Mouse (Mus musculus) effector memory CD4-positive, alpha-beta T cell, adult 7 months (primary cell): ENCODE data around the gene Ccdc14. TPM values are rescaled to one million over a fixed set of nuclear protein-coding genes. Genes with fewer than 3 reads are reported as not detected.

ENCODE experiments used
- polyA plus RNA-seq: library from polyadenylated mRNA; unstranded; fragments of 100-300 nt; shearing (Covaris generic); gene quantifications from one replicate; pipeline ENCODE4 v1.2.1, GENCODE M21; 2017

The Ccdc14 gene
- polyA plus RNA-seq: 2.1 TPM

DNA sequence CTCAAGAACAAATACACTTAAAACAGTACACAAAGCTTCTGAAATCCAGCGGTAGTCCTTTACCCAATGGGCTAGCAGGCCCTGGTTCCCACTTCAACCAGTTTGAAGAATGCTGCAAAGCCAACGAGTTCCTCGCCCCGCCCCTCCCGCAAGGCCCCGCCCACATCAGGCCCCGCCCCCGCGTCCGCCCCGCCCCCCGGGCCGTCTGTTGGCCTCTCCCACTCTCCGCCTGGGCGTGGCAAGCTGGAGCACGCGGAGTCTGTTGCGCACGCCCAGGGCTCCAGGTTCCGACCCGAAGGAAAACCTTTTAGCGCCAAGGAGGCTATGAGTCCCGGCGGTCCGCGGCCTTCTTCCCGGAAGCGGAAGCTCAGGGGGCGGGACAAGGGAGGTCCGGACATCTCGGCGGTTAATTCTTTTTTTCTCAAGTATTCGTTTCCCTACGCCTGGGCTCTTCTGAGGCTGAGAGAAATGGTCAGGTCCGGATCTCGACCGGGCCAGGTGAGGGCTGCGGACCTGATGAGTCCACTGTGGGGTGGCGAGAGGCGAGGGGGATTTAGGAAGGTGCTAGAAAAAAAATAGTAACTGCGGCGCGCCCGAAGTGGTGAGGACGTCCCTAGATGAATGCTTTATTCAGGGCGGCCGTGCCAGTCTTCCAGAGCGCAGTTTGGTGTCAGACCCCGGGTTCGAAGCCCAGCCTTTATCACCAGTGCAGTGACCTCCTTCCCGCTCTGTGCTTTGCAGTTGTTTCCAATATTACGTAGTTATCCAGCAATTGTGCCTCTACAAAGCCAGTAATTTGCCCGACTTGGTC lies at the start of gene Ccdc14:
Ccdc14 (plus strand) TSS at position 283 of the 811 bp plus-strand sequence.

DNA sequence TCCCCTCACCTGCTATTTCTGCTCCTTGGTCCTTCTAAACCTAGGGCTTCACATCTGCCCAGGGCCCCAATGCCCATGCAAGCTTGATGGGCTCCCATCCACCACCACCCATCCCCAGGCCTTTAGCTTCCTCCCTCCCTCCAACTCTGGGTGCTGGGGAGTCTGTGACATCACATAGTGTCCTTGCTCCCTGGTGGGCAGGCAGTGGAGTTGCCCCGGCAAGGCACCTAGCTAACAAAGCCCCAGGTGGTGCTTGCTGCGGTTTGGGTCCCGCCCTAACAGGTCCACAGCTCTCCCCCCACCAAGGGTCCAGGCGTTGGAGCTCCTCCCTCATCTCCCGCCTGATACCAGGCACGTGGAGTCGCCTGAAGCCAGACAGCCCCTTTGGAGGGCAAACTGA lies 40.8 kb upstream of the Ccdc14 start, which contains the start of gene Ropn1:
Ropn1 (plus strand) TSS at position 301 of the 400 bp plus-strand sequence.

DNA sequence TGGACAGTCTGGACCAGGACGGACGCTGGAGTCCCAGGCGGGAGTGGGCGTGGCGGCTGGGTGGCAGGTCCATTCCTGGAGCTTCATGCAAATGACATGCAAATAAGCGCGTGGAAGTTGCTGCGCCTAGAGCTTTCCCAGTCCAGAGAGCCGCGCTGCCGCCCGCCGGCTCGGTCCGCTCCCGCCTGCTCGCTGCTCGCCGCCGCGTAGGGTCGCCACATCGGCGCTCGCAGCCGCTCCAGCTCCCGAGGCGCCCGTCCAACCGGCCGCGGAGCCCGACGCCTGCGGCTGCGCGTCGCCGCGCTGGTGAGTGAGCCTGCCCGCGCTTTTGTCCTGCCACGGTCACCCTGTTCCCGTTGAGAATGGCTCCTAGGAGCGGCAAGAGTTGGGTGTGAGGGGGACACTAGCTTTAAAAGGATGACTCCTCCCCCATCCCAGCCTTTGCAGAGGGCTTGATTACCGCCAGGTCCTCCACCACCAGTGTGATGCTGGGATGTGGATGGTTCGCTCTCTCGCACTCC lies 54.7 kb downstream of the Ccdc14 start, which contains the start of gene Mylk:
Mylk (plus strand) TSS at position 146 of the 521 bp plus-strand sequence.

Other genes starting within 250 kb of the Ccdc14 start
- 1.8 TPM for gene Kalrn, start 117.1 kb upstream of the Ccdc14 start, polyA plus RNA-seq
- not detected for gene Ropn1, start 40.7 kb upstream of the Ccdc14 start, polyA plus RNA-seq
- gene Mylk, start 54.6 kb downstream of the Ccdc14 start, polyA plus RNA-seq: 0.61 TPM